Mouse (Mus musculus) mouse embryonic stem cell (cell line): ENCODE results near the gene Acbd6.

Experiments
- in situ Hi-C, 2 experiments: fragments of 300-500 bp; cut with MboI; formaldehyde crosslinking; loops; 1 replicate in 1 of 2; 3 replicates in 1 of 2; pipeline ENCODE4 v1.14.3; 2019 to 2020; ENCODE audit warnings: low sequenced_read_pairs in 2 of 2, low pct_unique_long_range_greater_than_20kb in 1 of 2, mixed read lengths in 1 of 2; ENCODE audit not compliant: unreplicated experiment in 1 of 2

The Acbd6 gene

DNA sequence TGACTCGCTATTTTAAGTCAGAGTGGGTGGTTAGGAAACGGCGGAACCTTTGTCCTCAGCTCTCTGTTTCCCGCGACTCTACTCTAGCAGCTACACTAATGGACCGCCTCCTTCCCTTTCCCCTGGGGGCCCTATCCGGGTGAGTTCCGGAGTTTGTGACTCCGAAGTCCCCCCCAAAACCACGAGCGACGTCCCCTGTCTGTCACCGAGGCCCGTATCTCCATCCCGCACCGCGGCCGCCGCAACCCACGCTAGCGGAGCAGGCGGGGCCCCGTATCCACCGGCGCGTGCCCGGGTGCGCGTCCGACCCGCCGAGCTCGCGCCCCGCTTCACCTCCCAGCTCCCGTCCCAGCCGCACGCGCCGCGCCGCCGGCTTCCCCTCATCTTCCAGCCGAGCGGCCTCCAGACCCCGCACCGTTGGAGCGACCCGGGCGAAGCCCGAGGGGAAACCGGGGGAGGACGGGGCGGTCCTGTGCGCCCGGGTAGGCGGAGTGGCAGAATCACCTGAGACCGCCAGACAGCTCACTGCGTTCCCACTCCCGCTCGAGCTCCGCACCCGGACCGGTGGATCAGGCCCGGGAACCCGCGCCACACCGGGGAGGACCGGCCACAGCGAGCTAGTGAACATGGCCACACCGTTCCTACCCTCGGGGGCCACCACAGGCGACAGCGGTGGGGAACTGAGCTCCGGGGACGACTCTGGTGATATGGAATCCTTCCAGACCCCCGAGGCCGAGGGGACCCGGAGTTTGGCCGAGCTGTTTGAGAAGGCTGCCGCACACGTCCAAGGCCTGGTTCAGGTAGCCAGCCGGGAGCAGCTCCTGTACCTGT lies at the start of gene Acbd6:
Gene Acbd6, plus strand, starts transcription at position 109 of the 831 bp plus-strand sequence.
- in situ Hi-C loops = no loop called here

DNA sequence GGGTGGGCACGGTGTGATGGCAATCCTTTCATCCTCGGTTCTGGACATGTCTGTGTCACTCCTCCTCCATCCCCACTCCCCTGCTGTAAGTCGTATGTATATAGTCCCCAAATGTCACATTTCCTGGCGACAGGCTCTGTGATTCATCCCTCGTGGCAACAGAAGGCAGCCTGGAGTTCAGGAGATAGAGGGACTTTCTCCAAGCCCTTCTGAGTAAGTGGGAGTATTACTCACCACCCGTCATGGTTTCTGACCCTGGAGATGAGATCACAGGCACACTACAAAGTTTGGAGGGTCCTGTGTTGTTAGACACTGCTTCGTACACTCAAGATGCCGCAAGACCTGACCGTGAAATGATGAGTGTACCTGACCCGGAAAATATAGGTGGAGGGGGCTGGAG lies 47.7 kb upstream of the Acbd6 start:
- in situ Hi-C loops = no loop called here

DNA sequence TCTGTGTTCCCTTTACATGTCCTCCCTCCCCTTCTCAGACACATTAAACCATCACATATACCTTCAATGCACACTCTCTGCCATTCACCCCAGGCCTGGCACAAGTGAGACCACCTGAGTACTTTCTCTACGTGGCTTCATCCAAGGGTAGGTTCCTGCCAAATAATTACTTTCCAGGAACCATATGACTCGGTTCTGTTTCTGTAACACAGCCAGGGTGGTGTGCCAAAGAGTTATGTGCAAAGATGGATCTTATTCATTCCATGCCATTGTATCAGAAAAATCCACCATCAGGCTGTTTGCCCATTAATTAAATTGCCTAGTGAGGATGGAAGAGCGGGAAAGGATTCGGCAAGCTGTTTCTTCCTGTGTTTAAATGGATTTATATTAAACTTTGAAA lies 42.1 kb upstream of the Acbd6 start:
- in situ Hi-C loops = no loop called here

DNA sequence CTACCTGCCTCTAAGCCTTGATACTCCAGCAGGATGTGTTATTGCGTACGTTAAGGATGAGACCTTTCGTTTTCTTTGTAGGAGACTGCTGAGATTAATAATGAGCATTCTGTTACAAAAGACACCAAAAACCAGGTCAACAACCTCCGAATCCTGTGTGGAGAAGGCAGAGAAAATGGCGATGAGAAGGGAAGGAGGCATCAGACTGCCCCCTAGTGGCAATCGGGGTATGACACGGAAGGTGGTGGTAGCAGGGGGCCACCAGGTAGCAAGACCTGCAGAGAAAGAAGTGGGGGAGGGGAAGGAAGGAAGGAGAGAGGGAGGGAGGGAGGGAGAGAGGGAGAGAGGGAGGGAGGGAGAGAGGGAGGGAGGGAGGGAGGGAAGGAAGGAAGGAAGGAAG lies 41.3 kb upstream of the Acbd6 start:
- in situ Hi-C loops = no loop called here

DNA sequence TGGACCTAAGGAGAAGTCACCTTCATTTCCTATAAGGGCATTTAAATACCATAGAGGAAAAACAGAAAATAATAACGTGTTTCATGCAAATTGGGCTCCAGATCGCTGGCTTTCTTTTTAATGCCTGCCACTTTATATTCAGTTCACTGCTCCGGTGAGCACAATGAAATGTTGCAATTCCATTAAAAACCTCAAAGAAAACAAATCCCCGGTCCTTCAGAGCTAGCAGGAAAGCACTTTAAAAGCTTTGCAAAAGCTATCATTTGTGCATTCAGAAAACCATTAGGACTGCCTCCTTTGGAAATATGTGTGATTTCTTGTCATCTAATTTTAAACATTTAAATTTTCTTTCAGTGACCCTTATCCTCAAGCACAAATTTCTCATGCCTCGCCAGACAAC lies 40.9 kb upstream of the Acbd6 start:
- in situ Hi-C loops = no loop called here

DNA sequence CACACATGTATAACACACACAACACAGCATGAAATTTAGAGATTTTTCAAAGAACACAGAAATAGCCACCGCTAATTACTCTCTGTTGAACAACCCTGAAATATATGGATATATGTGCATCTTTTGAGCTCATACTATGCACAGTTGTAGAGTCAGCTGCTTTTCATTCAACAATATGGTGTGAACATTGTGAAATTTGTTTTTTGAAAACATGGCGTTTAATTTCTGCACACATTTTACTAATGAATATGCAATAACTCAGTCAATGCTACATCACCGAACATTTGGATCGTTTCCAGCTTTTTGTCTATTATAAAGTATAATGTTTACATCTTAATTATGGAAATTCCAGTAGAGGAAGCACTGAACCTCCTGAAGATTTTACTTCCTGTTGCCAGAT lies 37.6 kb upstream of the Acbd6 start:
- in situ Hi-C loops = loop anchor here (10.0 kb wide), 2 partner anchors 225 to 485 kb away; no protein-coding TSS in a partner anchor

DNA sequence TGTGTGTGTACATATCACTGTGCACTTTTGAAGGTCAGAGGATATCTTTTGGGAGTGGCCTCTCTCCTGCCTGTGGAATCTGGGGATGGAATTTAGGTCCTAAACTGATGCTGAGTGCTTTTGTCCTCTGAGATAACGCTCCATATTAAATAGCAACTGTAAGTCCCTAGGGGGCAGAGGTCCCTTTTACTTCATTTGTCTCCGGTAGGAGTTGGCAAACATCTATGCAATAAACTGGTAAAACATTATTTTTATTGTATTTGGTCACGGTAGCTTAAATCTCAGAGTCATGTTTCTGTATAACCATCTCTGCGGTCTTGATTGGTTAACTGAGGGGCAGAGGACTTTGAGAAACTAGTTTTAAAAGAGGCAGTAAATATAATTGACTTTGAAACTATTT lies 35.4 kb upstream of the Acbd6 start:
- in situ Hi-C loops = loop anchor here (10.0 kb wide), 2 partner anchors 228 to 488 kb away; no protein-coding TSS in a partner anchor

DNA sequence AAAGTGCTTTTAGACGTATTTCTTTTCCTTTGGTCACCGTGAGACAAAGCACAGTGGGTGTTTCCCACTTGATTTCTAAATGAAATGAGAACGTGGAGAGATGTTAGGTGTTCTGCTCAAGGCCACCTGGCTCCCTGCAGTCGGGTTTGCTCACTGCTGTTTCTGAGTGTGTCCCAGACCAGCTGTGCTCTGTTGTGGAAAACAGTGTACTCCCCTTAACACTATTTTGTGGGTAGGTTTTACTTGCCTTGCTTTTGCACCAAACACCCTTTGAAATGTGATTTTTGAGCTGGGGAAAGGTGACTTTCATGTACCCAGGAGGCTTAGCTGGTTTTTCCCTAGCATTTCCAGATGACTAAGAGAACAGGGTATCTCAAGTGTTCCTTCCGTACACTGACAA lies 31.7 kb upstream of the Acbd6 start:
- in situ Hi-C loops = loop anchor here (10.0 to 25.0 kb wide), 3 partner anchors 231 to 491 kb away; no protein-coding TSS in a partner anchor

DNA sequence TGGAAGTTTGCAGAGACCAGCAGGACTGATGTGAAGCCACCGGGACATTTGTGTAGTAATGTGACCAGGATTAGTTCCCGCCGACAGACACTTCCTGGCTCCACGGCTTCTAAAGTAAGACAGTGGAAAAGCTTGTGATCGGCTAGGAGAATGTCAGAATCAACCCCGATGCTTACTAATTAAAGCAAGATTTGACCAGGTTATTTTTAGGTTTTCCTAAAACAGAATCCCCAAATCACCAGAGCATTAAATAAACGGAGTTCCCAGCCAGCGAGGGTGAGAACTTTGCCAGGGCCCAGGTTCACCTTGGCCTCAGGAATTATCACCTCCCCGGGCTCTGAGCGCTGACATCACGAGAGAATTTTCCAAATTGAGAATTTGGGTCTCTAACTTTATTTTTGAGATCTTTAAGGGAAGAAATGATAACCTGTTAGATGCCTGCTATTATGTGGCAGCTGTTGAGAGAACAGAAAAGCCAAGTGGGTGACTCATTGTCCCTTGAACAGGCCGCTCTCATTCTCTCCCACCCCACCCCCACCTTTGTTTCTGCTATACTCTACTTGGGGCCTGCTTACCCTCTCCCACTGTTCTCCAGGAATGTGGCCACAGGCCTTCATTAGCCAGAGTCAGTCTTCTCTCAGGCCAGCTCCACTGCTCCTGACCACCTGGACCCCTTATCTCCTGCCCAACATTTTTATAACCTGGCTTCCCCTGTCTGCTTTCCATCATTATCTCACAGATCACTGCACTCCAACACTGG lies 30.7 kb upstream of the Acbd6 start:
- in situ Hi-C loops = loop anchor here (10.0 to 25.0 kb wide), 3 partner anchors 232 to 492 kb away; no protein-coding TSS in a partner anchor

DNA sequence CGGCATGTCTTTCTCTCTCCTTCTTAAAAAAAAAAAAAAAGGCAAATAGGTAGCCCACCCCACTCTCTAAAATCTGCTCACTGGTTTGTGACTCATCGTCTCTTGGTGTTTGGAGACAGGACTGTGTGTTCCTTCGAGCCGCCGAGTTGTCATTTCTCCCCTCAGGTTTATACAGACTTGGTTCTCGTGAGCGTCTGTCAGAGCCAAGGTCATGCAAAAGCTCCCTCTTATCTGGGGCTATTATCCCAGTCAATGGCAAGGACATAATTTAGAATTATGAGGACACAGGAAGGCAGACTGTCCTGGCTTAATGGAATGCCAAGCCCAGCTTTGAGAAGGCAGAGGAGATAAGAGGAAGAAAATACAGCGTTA lies 30.1 kb upstream of the Acbd6 start:
- in situ Hi-C loops = loop anchor here (10.0 to 25.0 kb wide), 3 partner anchors 233 to 493 kb away; no protein-coding TSS in a partner anchor

DNA sequence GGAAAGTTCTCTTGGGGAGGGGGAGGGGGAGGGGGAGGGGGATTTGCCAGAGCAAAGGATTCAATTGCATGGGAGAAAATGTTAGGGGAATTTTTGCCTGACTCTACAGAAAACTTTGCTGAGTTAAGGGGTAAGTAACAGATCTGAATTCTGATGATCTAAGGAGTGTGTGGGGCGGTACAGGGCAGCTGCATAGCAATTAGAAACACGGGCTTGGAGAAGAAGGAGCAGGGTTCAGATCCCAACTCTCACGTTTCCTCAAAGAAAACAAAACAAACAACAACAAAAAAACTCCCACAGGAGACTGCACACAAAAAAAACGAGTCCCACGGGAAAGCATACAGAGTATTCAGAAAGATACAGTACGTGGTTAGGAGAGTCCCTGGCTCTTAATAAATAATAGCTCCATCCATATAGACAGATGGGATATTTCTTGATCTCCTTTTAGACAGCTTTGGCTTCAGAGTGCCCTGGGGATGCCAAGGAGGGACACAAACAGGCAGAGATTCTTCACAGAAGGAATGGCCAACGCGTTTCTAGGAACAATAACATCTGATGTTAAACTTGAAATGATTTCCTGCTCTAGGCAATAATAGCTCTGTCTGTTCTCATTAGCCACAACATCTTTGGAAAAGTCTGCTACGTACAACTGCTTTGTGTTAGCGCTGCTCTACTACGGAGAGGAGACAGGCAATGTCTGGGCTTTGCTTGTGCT lies 29.4 kb upstream of the Acbd6 start:
- in situ Hi-C loops = loop anchor here (10.0 to 25.0 kb wide), 3 partner anchors 234 to 494 kb away; no protein-coding TSS in a partner anchor

DNA sequence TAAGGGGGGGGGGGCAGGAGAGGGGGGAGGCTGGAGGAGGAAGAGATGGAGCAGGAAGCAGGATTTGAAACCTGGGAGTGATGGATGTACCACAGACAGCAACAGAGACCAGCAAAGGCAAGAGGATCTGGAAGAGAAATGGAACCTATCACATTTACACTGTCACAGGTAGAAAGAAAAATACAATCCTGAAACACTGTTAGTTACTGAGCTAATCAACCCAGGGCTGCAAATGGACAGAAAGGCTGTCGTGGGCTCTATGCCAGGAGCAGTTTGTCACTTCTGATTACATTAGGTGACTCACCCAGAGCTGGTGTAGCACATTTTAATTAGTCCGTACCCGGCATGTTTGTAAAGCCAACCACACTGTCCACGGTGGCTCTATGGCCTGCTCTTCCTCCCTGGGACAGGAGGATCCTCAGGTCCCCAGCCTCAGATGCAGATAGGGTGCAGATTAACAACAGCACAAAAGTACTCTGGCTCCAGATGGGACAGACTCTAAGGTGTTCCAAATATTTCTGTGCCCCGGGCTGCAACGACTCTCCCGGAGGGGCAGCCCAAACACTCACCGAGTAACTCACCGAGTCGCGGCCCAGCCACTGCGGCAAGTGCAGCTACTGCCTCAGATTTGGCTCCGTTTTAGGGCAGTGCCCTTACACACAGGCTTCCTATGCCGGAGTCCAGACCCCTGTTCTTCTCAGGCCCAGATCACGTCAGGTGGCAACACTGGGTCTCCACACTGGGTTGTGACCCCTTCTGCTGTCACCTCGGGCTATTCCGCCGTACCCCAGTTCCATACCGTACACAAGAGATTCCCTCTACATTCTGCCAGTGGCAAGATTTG lies 28.6 kb upstream of the Acbd6 start:
- in situ Hi-C loops = loop anchor here (10.0 to 25.0 kb wide), 3 partner anchors 235 to 495 kb away; no protein-coding TSS in a partner anchor

DNA sequence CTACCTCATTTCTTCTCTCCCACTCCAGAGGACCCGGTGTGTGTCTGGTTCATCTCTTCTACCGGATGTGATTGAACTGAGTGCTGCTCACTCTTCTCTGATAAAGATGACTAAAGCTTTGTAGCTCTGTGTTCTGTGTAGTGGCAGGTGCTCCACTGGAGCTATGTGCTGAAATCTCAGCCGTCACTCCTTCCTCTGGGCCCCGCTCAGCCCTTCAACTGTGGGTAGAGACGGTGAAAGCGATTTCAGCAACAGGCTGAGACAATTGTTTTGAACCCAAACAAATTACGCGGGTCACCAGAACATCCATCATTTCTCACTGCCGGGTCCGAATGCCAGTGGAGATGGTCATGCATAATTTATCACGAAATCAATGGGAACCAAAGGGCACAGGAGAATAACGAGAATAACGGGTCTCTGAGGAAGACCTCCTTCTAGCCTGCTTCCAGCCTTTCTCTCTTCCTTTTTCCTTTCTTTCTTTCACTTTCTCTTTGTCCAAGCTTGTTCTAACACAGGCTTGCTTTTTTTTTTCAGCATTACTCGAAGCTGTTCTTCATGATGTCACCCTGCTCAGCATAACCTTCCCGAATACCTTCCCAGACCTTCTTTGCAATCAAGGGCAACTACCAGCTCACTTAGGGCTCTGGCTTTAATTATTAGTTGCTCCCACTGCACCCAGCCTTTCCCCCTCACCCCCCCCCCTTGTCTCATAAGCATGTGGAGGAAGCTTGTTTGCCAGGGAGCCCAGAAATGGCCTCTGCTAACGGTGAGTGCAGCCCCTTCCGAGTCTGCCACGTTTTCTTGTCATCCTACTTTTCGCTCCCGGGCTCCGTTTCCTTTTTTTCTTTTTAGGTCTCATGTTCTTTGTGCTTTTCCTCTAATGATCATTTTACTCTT lies 27.1 kb upstream of the Acbd6 start:
- in situ Hi-C loops = loop anchor here (5.0 to 25.0 kb wide), 2 partner anchors 239 to 494 kb away; no protein-coding TSS in a partner anchor

DNA sequence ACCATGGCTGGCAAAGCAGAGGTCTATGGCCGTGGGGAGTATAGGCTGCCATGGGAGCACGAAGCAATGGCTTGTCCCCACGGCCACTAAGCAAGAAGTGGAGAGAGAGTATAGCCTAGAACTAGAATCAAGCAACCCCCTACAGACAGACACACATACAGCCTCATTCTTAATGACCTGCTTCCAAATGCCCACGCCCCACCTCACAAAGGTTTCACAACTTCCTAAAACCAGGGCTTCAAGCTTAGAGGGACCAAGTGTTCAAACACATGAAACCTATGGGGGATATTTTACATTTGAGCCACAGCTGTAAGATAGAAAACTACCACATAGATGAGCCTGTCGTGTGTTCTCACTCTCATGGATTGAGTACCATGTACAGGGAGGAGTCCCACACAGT lies 25.5 kb upstream of the Acbd6 start:
- in situ Hi-C loops = loop anchor here (5.0 to 25.0 kb wide), 2 partner anchors 240 to 495 kb away; no protein-coding TSS in a partner anchor

DNA sequence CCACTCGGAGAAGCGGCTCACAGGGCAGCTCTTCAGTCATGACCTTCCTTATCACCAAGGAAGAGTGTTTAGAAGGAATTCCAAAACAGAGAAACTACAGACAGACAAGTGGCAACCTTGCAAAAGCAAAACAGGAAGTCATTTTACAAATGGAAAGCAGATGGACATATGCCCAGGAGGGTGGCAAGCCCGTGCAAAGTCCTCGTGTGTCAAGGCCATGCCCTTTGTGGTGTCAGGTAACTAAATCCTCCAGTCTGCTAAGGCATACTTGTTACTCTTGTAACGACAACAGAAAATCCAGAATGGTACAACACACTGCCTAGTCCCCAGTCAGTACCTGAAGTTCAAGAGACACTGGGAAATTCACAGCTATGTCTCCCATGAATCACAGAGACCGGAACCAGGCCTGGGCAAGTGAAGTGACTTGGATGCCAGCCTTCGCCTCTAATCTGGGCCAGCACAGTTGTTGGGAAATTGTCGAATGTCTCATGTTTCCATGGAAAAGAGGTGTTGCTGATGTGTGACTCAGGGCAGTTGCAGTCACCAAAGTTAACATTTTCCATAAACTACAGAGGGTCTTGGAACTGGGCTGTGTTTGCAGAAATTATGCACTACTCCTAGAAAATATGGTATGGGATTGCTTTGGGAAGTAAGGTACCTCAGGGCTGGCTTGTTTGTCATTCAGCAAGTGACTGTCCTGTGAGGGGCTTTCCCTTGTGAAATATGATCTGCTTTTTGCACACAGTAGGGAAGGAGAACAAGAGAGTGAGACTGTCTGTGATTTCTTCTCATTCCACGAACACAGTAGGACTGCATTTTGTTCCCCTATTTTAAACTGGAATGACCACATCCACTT lies 24.9 kb upstream of the Acbd6 start:
- in situ Hi-C loops = loop anchor here (5.0 to 25.0 kb wide), 2 partner anchors 241 to 496 kb away; no protein-coding TSS in a partner anchor

DNA sequence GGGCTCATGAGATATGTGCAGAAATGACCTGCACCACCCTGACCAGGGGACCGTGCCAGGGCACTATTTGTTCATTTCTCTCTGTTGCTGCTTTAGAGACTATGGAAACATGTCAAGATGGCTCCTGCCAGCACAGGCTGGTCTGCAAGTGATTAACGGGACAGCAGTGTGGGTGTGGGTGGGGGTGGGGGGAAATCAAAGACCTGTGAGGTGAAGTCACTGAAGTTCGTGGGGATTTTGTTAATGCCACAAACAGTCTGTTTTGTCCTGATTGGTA lies 24.3 kb upstream of the Acbd6 start:
- in situ Hi-C loops = loop anchor here (5.0 to 25.0 kb wide), 2 partner anchors 241 to 496 kb away; no protein-coding TSS in a partner anchor
